Mouse (Mus musculus): ENCODE measurements around the gene Il3. TPM values are rescaled to one million over a fixed set of nuclear protein-coding genes. Genes with fewer than 3 reads are reported as not detected.
"Not testable (repeated sequence)": the region's sequence is repeated elsewhere in the genome, so short reads cannot be mapped to it uniquely, and the experiment has no call there.

The Il3 gene
- polyA plus RNA-seq, 1 experiment from 2014 or later, result not detected

DNA sequence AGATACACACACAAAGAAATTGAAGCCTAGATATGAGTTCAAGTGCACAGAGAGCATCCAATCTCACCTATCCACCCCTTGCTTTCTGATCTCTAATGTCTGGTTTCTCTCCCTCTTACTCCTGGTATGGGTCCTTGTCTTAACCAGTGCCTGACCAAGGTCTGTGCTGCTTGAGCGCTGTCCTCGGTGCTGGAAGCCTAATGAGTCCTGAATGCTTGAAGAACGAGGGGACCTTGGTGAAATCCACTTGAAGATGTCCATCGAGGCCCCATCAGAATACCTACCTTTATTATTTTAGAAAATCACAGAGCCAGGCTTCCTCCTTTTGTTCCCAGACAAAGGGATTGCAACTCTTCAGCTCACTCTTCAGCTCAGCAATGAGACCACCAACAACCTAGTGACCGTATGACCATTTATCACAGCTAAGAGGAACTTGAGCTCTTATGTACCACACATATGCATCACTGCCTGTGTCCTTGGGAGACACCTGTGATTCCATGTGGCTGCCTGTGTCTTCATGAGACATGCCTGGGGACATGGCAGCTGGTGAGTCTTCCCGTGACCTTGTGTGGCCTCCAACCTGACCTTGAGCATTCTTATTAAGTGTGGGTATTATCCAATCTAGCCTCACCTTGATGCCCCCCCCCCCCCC, 36.1 kb upstream of the Il3 start:
- H3K4me1 ChIP-seq, result peaks cover 10% of the 10 kb centered on the region
- no peaks in the 10 kb centered on the region for H3K36me3 ChIP-seq
- no peak overlapping the region for H3K4me3 ChIP-seq
- H3K4me2 ChIP-seq, result peak overlapping the region; percentile 73
- H3K27ac ChIP-seq, result no peak overlapping the region
- H3K27me3 ChIP-seq (replicated peaks), result peaks cover 58% of the 10 kb centered on the region
- WGBS (ENCODE audit: insufficient replicate concordance), result 22% methylated on average over 6 of the region's 6 CpGs
- no peak overlapping the region for H3K9ac ChIP-seq
- no peak for ATAC-seq
- H3K9me3 ChIP-seq (replicated peaks), result 0 out of 2 replicates have a peak, but pooled peaks cover 4% of the 10 kb centered on the region

DNA sequence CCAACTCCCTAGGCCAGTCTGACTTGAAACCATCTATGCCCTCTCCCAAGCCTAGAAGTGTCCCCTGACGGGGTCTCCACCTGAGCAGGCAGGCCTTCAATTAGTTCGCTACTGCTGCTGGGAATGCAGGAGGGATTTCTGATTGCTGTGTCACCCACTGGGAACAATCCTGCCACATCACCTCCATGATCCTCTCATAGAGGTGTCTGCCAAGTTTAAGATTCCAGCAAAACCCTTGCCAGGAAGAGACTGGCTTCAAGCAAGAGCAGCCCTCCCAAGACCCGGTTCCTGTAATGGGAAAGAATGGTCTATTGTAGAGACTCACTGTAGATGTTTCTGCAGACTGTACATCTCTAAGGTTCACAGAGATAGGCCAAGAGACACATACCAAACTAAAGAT, 35.5 kb upstream of the Il3 start:
- Histone ChIP-seq H3K4me1 (peaks cover 10% of the 10 kb centered on the region), H3K9me3 (replicated peaks) (0 out of 2 replicates have a peak, but pooled peaks cover 4% of the 10 kb centered on the region), H3K36me3 (no peaks in the 10 kb centered on the region), H3K4me2 (no peak overlapping the region), H3K4me3 (no peak overlapping the region), H3K27me3 (replicated peaks) (peaks cover 58% of the 10 kb centered on the region), H3K9ac (no peak overlapping the region), H3K27ac (no peak overlapping the region)
- WGBS (ENCODE audit: insufficient replicate concordance), result 77% methylated on average over 3 of the region's 3 CpGs
- ATAC-seq, result no peak

DNA sequence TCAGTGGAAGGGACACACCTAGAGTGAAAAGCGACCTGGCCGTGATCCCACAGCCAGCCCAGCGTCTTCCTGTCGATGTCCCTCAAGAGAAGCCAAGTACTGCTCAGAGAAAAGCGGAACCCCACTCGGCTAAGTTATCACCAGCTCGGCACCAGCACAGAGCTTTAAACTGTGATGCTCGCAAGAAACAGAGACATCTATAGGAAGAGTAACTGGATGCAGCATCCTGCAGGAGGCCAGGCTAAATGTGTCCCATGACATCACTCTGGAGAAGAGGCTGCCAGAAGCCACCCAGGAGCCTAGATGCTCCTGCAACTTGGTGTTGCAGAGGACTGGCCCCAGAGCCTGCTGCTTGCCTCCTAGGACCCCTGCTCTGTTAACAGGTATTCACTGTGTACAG, 34.9 kb upstream of the Il3 start:
- Histone ChIP-seq H3K4me2 (no peak overlapping the region), H3K9me3 (replicated peaks) (0 out of 2 replicates have a peak, but pooled peaks cover 4% of the 10 kb centered on the region), H3K9ac (no peak overlapping the region), H3K4me3 (no peak overlapping the region), H3K36me3 (no peaks in the 10 kb centered on the region), H3K4me1 (peaks cover 10% of the 10 kb centered on the region), H3K27ac (no peak overlapping the region), H3K27me3 (replicated peaks) (peaks cover 54% of the 10 kb centered on the region)
- 75% methylated on average over 8 of the region's 8 CpGs for WGBS (ENCODE audit: insufficient replicate concordance)
- ATAC-seq, result no peak

DNA sequence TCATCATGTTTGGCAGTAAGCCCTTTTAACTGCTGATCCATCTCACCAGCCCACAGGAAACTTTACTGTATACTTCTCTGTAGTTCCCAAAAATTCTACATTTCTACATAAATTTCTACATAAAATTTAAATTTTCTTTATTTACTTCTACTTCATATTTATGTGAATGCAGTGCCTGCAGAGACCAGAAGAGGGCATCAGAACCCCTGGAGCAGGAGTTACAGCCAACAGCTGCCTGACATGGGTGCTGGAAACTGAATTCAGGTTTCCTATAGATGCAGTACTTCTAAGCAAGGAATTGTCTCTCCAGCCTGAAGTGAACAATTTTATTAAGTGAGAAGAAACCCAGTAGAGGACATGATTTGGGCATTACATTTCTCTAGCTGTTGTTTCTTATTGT, 31.7 kb upstream of the Il3 start:
- ATAC-seq, result no peak
- H3K27me3 ChIP-seq (replicated peaks), result peaks cover 23% of the 10 kb centered on the region
- H3K36me3 ChIP-seq, result no peaks in the 10 kb centered on the region
- H3K4me3 ChIP-seq, result no peak overlapping the region
- H3K4me1 ChIP-seq, result 0 out of 2 replicates have a peak, but pooled peaks cover 4% of the 10 kb centered on the region
- no peak overlapping the region for H3K9ac ChIP-seq
- H3K4me2 ChIP-seq, result no peak overlapping the region
- 0 out of 2 replicates have a peak, but pooled peaks cover 4% of the 10 kb centered on the region for H3K9me3 ChIP-seq (replicated peaks)
- no peak overlapping the region for H3K27ac ChIP-seq

DNA sequence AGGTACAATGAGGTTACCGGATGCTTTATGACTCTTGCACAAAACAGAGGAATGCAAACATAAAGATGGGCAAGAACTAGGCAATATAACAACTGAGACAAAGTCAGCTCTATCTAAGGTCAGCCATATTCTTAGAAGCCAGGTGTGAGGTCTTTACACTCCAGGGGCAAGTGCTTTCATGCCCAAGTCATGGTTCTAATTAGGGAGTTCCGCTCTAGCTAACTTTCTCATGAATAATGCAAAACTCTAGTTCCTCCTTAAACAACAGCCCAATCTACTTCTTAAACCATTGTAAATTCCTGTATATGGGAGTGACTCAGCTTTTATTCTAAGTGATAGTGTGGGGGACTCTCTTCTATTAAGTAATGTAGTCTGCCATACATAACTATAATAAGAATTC, 30.4 kb upstream of the Il3 start:
- 76% methylated on average over 2 of the region's 2 CpGs for WGBS (ENCODE audit: insufficient replicate concordance)
- ATAC-seq; H3K4me1 ChIP-seq; H3K4me3 ChIP-seq; H3K9me3 ChIP-seq (replicated peaks); H3K36me3 ChIP-seq; H3K27ac ChIP-seq; H3K4me2 ChIP-seq; H3K9ac ChIP-seq: not testable (repeated sequence)
- H3K27me3 ChIP-seq (replicated peaks), result peaks cover 10% of the 10 kb centered on the region

DNA sequence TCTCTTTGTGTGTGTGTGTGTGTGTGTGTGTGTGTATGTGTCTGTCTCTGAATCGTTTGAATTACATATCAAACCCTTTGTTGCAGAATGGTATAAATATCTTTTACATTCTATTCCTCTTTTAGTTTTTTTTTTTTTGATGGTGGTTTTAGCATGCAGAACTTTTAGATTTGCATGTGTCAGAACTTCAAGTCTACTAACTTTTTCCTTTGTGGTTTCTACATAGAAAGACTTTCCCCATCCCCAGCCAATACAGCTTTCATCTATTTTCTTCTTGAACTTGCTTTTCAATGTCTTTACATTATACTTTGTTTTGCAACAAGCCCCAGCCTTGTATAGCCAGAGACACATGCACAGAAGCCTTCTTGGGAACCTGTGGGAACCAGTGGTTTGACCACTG, 29.7 kb upstream of the Il3 start:
- Histone ChIP-seq H3K9me3 (replicated peaks) (0 out of 2 replicates have a peak, but pooled peaks cover 4% of the 10 kb centered on the region), H3K9ac (no peak overlapping the region), H3K4me3 (no peak overlapping the region), H3K4me1 (0 out of 2 replicates have a peak, but pooled peaks cover 3% of the 10 kb centered on the region), H3K36me3 (no peaks in the 10 kb centered on the region), H3K27ac (no peak overlapping the region), H3K27me3 (replicated peaks) (peaks cover 3% of the 10 kb centered on the region), H3K4me2 (no peak overlapping the region)
- WGBS (ENCODE audit: insufficient replicate concordance), result 77% methylated on average over 1 of the region's 1 CpGs
- ATAC-seq, result no peak

DNA sequence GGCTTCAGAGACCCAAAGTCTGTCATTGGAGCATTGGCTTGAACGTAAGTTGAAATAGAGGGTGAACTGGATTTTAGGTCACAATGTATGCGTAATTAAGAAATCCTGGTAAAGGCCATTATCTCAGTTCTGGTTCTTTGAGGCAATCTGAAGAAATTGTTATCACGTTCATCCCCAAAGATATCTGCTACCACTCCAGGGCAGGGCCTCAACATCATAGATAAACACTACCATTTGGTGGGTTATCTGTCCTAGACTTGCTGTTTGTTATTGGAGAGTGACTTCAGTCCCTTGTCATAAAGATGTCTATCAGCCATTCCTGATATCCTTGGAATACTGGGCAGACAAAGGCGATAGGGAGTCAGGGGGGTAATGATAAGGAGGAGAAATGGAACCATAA, 28.9 kb upstream of the Il3 start:
- Histone ChIP-seq H3K36me3 (no peaks in the 10 kb centered on the region), H3K4me1 (0 out of 2 replicates have a peak, but pooled peaks cover 3% of the 10 kb centered on the region), H3K9me3 (replicated peaks) (0 out of 2 replicates have a peak, but pooled peaks cover 4% of the 10 kb centered on the region), H3K27me3 (replicated peaks) (no peaks in the 10 kb centered on the region), H3K4me2 (no peak overlapping the region), H3K9ac (no peak overlapping the region), H3K4me3 (no peak overlapping the region), H3K27ac (no peak overlapping the region)
- ATAC-seq, result no peak
- WGBS (ENCODE audit: insufficient replicate concordance), result 60% methylated on average over 4 of the region's 4 CpGs

DNA sequence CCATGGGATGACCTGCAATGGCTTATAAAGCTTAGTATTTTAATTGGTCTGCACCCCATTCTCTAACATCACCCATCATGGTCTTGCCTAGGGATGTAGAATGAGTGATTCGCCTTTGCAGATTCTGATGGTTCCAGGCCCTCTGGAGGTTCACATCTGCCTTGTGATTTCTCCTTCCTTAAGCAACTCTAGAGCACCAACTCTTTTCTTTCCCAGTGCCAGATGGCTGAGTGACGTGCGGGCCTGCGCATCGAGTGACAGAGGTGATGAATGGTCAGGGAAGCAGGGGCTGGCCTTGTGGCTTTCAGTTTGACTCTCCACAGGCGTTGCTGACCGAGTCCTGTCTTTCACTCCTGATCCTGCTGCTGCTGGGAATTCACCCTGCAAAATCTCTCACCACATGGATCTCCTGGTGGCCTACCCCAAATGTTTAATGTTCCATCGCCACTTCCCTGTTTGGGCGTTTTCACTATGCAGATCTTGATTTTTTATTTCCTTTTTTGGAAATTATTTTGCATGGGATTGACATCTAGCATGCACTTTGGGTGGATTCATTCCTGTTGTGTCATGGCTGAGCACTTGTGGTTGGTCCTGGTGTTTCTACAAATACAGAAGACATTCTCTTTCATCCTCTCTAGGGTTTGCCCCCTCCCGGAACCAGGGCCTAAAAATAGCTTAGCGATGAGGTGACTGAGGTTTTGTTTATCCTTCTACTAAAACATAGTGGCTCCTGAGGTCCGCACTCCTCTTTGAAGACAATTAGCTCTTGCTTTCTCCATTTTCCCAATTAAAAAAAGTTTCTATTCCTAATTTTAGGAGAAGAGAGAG, 27.1 kb upstream of the Il3 start:
- 57% methylated on average over 12 of the region's 12 CpGs for WGBS (ENCODE audit: insufficient replicate concordance)
- no peaks in the 10 kb centered on the region for H3K36me3 ChIP-seq
- ATAC-seq, result no peak

DNA sequence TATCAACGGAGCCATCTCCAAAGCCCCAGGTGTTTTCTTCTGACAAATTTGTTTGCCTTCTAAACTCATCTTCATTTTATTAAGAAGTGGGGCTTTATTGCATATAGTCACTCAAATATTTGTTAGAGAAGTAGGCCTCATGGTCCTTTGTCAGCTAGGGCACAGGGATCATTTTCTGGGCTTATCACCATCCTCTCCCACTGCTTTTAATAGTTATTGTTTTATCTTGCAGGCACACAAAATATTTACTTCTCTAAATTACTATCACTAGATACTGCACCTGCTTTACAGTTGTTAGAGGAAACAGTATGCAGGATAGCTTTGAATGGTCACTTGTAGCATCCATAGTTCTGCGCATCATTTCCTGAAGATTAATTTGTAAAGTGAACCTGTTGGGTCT, 25.1 kb upstream of the Il3 start:
- H3K36me3 ChIP-seq, result no peaks in the 10 kb centered on the region
- no peak overlapping the region for H3K9ac ChIP-seq
- no peak overlapping the region for H3K4me3 ChIP-seq
- H3K4me2 ChIP-seq, result no peak overlapping the region
- ATAC-seq, result no peak
- H3K27me3 ChIP-seq (replicated peaks), result no peaks in the 10 kb centered on the region
- no peaks in the 10 kb centered on the region for H3K9me3 ChIP-seq (replicated peaks)
- 66% methylated on average over 2 of the region's 2 CpGs for WGBS (ENCODE audit: insufficient replicate concordance)
- no peak overlapping the region for H3K27ac ChIP-seq
- 0 out of 2 replicates have a peak, but pooled peaks cover 3% of the 10 kb centered on the region for H3K4me1 ChIP-seq

More for the DNA sequence above, 27.1 kb upstream of the Il3 start:
- Histone ChIP-seq H3K4me2 (no peak overlapping the region), H3K27me3 (replicated peaks) (no peaks in the 10 kb centered on the region), H3K4me1 (0 out of 2 replicates have a peak, but pooled peaks cover 3% of the 10 kb centered on the region), H3K4me3 (no peak overlapping the region), H3K27ac (no peak overlapping the region), H3K9me3 (replicated peaks) (0 out of 2 replicates have a peak, but pooled peaks cover 4% of the 10 kb centered on the region), H3K9ac (no peak overlapping the region)

DNA sequence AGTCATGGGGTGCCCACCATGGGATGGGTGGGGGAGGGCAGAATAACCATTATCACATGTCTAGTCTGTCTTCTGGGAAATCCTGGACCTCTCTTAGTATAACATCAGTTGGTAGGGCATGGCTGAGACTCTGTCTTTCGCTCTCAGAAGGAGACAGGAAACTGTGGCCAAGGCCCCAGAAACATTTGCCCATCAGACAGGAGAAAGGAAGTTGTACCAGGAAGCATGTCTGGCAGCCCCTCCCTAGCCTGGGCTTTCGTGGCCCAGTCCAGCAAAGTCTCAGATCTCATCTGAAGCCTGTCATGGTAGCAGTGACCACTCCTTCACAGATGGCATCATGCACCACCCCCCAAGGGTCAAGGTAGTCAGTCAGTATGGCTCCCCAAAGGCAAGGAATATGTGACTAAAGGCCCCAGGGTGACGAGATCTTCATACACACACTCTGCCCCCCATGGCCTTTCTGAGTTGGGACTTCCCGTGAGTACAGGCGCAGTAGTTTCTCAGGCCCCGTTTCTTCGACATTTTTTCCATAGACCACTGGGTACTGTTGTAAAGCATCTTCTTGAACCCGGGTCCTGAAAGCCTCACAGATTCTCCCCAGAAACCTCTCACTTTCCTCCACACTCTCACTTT, 20.9 kb upstream of the Il3 start:
- Histone ChIP-seq H3K27me3 (replicated peaks) (no peaks in the 10 kb centered on the region), H3K4me1 (0 out of 2 replicates have a peak, but pooled peaks cover 3% of the 10 kb centered on the region), H3K4me3 (no peak overlapping the region), H3K27ac (no peak overlapping the region), H3K36me3 (no peaks in the 10 kb centered on the region), H3K9ac (no peak overlapping the region), H3K4me2 (no peak overlapping the region), H3K9me3 (replicated peaks) (no peaks in the 10 kb centered on the region)
- ATAC-seq, result no peak
- 53% methylated on average over 8 of the region's 8 CpGs for WGBS (ENCODE audit: insufficient replicate concordance)

DNA sequence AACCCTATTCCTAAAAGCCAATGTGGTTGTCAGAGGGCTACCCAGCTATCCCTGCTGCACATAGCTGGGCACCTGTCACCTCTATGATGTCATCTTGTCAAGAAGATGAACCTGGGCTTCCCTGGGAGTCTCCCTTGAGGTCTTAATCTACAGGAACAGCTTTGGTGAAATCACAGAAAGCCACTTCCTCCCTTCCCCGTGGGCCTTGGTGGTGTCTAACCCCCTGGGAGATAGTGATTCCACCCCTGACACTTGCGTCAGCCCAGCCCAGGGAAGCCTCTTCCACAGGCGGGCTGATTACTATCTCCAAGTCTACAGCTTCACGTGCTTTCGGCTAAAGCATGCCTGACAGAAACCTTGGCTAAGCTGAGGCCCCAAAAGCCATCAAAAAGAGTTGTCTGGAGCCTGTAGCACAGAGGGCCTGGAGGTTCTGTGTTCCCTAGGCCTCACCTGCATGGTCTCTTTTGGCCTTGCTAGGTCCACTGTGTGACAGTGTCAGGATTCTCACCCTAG, 4.4 kb upstream of the Il3 start:
- no peaks in the 10 kb centered on the region for H3K36me3 ChIP-seq
- 26% methylated on average over 5 of the region's 5 CpGs for WGBS (ENCODE audit: insufficient replicate concordance)
- no peak overlapping the region for H3K27ac ChIP-seq

More for the DNA sequence above, 4.4 kb upstream of the Il3 start:
- H3K4me2 ChIP-seq, result no peak overlapping the region
- no peaks in the 10 kb centered on the region for H3K4me1 ChIP-seq
- no peak overlapping the region for H3K4me3 ChIP-seq
- ATAC-seq, result no peak
- peaks cover 14% of the 10 kb centered on the region; the same call in 1 of the 2 replicates for H3K27me3 ChIP-seq (replicated peaks)
- H3K9ac ChIP-seq, result no peak overlapping the region
- no peaks in the 10 kb centered on the region for H3K9me3 ChIP-seq (replicated peaks)
